In genomic region chr14:74972216-74972615, GRCm38 (mm10) we compare ENCODE assay signal across 20 mouse cellular contexts. TPM values are rescaled to one million over a fixed set of nuclear protein-coding genes. Genes with fewer than 3 reads are reported as not detected.
DNase-seq lines count a peak whose midpoint lies in the region; ATAC-seq and TF ChIP-seq lines count a peak whose summit lies in the region.
"Had no signal": no experiment of that assay in that cellular context is flagged by ENCODE, and none has a peak within 500 bp of the region (broad histone marks: within the 10 kb centered on the region; RNA-seq: fewer than 3 reads in every experiment).

No protein-coding gene starts in this region.

- H3K27me3 ChIP-seq in lung, embryonic 14.5 days (ENCODE audit: insufficient read depth, low read length), result no peaks in the 10 kb centered on the region
- H3K27me3 ChIP-seq: embryonic facial prominence, embryonic 13.5 days; forebrain, embryonic 12.5 days; neural tube, embryonic 12.5 days had no signal

- no peak overlapping the region for H3K4me2 ChIP-seq in lung, embryonic 14.5 days
- H3K4me2 ChIP-seq: embryonic facial prominence, embryonic 13.5 days; forebrain, embryonic 12.5 days; neural tube, embryonic 12.5 days had no signal

- H3K36me3 ChIP-seq in lung, embryonic 14.5 days (ENCODE audit: insufficient read depth), result no peaks in the 10 kb centered on the region
- H3K36me3 ChIP-seq: embryonic facial prominence, embryonic 13.5 days; forebrain, embryonic 12.5 days; G1E; neural tube, embryonic 12.5 days had no signal

- no peak overlapping the region for H3K9ac ChIP-seq in lung, embryonic 14.5 days
- H3K9ac ChIP-seq: embryonic facial prominence, embryonic 13.5 days; forebrain, embryonic 12.5 days; neural tube, embryonic 12.5 days had no signal

- peak; percentile 42 for DNase-seq in lung, embryonic 14.5 days
- no peak for DNase-seq in lung, adult 18-20 months
- peak; percentile 65 for DNase-seq in c-Kit-positive CD71-positive TER-119-positive erythroid progenitor cells, embryonic 14.5 days (ENCODE audit: low spot score)
- peak; percentile 45 for DNase-seq in liver
- no peak for DNase-seq in spleen, postnatal 14 days (ENCODE audit: low spot score in 2 of 2)
- DNase-seq in testis, postnatal 14 days (ENCODE audit: low spot score), result no peak
- DNase-seq: adrenal gland, postnatal 14 days; cerebellum, postnatal 36 days; heart, postnatal 14 days; right cerebral cortex, postnatal 4 days; thymus, postnatal 14 days had no signal

- no peak overlapping the region for H3K27ac ChIP-seq in lung, embryonic 14.5 days (ENCODE audit: low read depth)
- H3K27ac ChIP-seq: embryonic facial prominence, embryonic 13.5 days; forebrain, embryonic 12.5 days; hindbrain, postnatal 0 days; kidney, postnatal 0 days; macrophage; neural tube, embryonic 12.5 days had no signal

- no peak for ATAC-seq in lung, embryonic 14.5 days (ENCODE audit: insufficient read depth)
- ATAC-seq in megakaryocyte-erythroid progenitor cell, adult 5-6 weeks (replicated peaks; ENCODE audit: low FRiP score, low TSS enrichment, poor library complexity, severe bottlenecking), result peak; percentile 81
- ATAC-seq: hindbrain, postnatal 0 days; midbrain, embryonic 16.5 days had no signal

- H3K9me3 ChIP-seq in lung, embryonic 14.5 days (ENCODE audit: low read depth, low read length), result no peaks in the 10 kb centered on the region
- H3K9me3 ChIP-seq: embryonic facial prominence, embryonic 13.5 days; forebrain, embryonic 12.5 days; G1E; neural tube, embryonic 12.5 days had no signal

- no peak overlapping the region for H3K4me3 ChIP-seq in lung, embryonic 14.5 days (ENCODE audit: low read depth, low read length)
- H3K4me3 ChIP-seq: embryonic facial prominence, embryonic 13.5 days; forebrain, embryonic 12.5 days; neural tube, embryonic 12.5 days had no signal

- 19% methylated on average over 3 of the region's 3 CpGs for WGBS in lung, embryonic 14.5 days

- H3K4me1 ChIP-seq in lung, embryonic 14.5 days (ENCODE audit: insufficient read depth), result no peaks in the 10 kb centered on the region
- H3K4me1 ChIP-seq: embryonic facial prominence, embryonic 13.5 days; forebrain, embryonic 12.5 days; neural tube, embryonic 12.5 days had no signal

- TF ChIP-seq CTCF in lung, embryonic 14.5 days (IDR thresholded peaks at IDR 0.05; ENCODE audit: low read depth), result no peak

RNA-seq across cellular contexts. Expression of gene Lrch1, which starts 24.5 kb away (rescaled TPM):
- 18.9 and 23.9 TPM in 2 replicates for polyA plus RNA-seq in lung, embryonic 14.5 days (2014; fragmentation: Nextera tagmentation; extraction: Ambion mirVana)
- 10.4 and 12.3 TPM in 2 replicates for total RNA-seq in megakaryocyte-erythroid progenitor cell, adult 5-6 weeks (2014; fragmentation: Nextera tagmentation)
- 8.2 and 17.3 TPM in 2 replicates for total RNA-seq in megakaryocyte-erythroid progenitor cell, adult 5-6 weeks (2017)
- polyA plus RNA-seq: G1E had no signal

RNA-seq across cellular contexts. Expression of gene Rubcnl, which starts 43.6 kb away (rescaled TPM):
- polyA plus RNA-seq in lung, embryonic 14.5 days (2014; fragmentation: Nextera tagmentation; extraction: Ambion mirVana), result 0.35 and 0.89 TPM in 2 replicates
- total RNA-seq in megakaryocyte-erythroid progenitor cell, adult 5-6 weeks (2014; fragmentation: Nextera tagmentation), result 0.11 and 0.22 TPM in 2 replicates
- total RNA-seq in megakaryocyte-erythroid progenitor cell, adult 5-6 weeks (2017), result 0.34 TPM in 1 of 2 replicates, not detected in the other
- polyA plus RNA-seq: G1E had no signal

Comparison
In these comparisons a context has a peak if more than half of its experiments do, and no peak if none do; other contexts are left out.
1. DNase-seq: peak in lung, embryonic 14.5 days (single experiment), c-Kit-positive CD71-positive TER-119-positive erythroid progenitor cells, embryonic 14.5 days (single experiment) and liver (single experiment); none in lung, adult 18-20 months (0 of 2), spleen, postnatal 14 days (0 of 2) and testis, postnatal 14 days (single experiment).